Mouse (Mus musculus): ENCODE results near the gene Maz.

GRCm38 (mm10) chr7:127025556-127026160 lies 1.2 kb downstream of the Maz start:
- no peak for TF ChIP-seq CTCF (IDR thresholded peaks at IDR 0.05; ENCODE audit: low read depth, low read length)
- no peak for TF ChIP-seq TAL1 (conservative IDR thresholded peaks at IDR 0.05; ENCODE audit: low read depth, low read length)
- TF ChIP-seq GATA2 (IDR thresholded peaks at IDR 0.05; ENCODE audit: borderline replicate concordance, low read depth, low read length), result no peak
